Mouse (Mus musculus): ENCODE data around the gene Ap3b2.

DNA sequence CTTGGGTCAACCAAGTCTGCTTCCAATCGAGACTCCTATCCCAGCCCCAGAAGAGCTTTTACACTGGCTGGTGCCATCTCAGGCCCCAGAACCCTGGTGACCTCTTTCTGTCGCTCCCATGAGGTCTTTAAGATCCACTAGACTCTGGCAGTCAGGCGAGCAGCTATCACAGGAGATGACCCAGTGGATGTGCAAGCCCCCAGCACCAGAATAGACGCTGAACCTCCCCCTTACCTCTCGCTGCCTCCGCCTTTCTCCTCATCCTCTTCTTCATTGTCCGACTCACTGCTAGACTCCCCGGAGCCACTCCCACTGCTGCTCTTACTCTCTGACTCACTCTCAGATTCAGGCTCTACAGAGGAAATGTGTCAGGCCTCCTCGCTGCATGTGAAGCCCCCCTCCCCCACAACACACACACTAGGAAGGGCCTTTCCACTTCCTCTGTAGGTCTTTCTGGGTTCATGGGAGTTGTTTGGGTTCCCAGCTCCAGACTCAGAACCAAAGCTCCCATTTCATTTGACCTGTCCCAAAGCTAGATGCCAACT lies 28.7 kb downstream of the Ap3b2 start:
- TF ChIP-seq USF1 (IDR thresholded peaks at IDR 0.05; ENCODE audit: low read depth) (no peak), POLR2A (IDR thresholded peaks at IDR 0.05; ENCODE audit: insufficient read length, low read depth) (no peak), MAX (IDR thresholded peaks at IDR 0.05; ENCODE audit: low read depth) (no peak), REST (IDR thresholded peaks at IDR 0.05; ENCODE audit: insufficient read depth, insufficient read length) (no peak), POLR2AphosphoS2 (IDR thresholded peaks at IDR 0.05; ENCODE audit: insufficient read length, low read depth) (no peak), TCF12 (IDR thresholded peaks at IDR 0.05; ENCODE audit: insufficient read depth, poor library complexity, severe bottlenecking) (no peak), MYOD1 (IDR thresholded peaks at IDR 0.05; ENCODE audit: control insufficient read depth in 1 of 3, insufficient read length in 2 of 3, low read depth in 2 of 3) (no peak), E2F4 (IDR thresholded peaks at IDR 0.05; ENCODE audit: insufficient read depth) (no peak), SRF (IDR thresholded peaks at IDR 0.05; ENCODE audit: control insufficient read depth, insufficient read length, low read depth) (no peak)
